Mouse (Mus musculus): Measurements from ENCODE around the gene Gm8978.
A peak's percentile ranks its signal among the peaks of the same experiment; 100 is the strongest.
"Not testable (repeated sequence)": the region's sequence is repeated elsewhere in the genome, so short reads cannot be mapped to it uniquely, and the experiment has no call there.

Gene Gm8978

GRCm38 (mm10) chr19:33625152-33625551, at the start of gene Gm8978:
Gm8978 (minus strand) TSS chr19:33625252.
- DNase-seq (ENCODE audit: low read depth, low spot score), result not testable (repeated sequence)

- peak; percentile 89 for DNase-seq (ENCODE audit: low read depth, low spot score)
Observed at GRCm38 (mm10) chr19:33589626-33590302, 35.3 kb downstream of the Gm8978 start.

- DNase-seq (ENCODE audit: low read depth, low spot score), result peak; percentile 66
Observed at GRCm38 (mm10) chr19:33568551-33568950, 56.5 kb downstream of the Gm8978 start.
